Mouse (Mus musculus) spleen, adult 2 months (tissue): ENCODE data around the gene Tmem126a.

Experiments used
- CTCF ChIP-seq: fragments of 200-500 bp; IDR thresholded peaks from 2 replicates; pipeline ENCODE4 v1.5.1; 2011; ENCODE audit warnings: mild to moderate bottlenecking, inconsistent platforms; ENCODE audit not compliant: insufficient read depth, insufficient read length, insufficient replicate concordance; ENCODE audit errors: extremely low read depth
- POLR2A ChIP-seq: fragments of 200-500 bp; IDR thresholded peaks from 2 replicates; pipeline ENCODE4 v1.6.1; 2011; ENCODE audit warnings: low read depth, low read length, inconsistent platforms

- TF ChIP-seq CTCF = peak; percentile 27; the same call in 1 of the 2 replicates
- no peak for TF ChIP-seq POLR2A
Measured at GRCm38 (mm10) chr7:90460930-90461329, 3.9 kb upstream of the Tmem126a start.
